Mouse (Mus musculus): ENCODE measurements around the gene Tril.

GRCm38 (mm10) chr6:53819761-53820485 is 707 bp downstream of the Tril start:
- TF ChIP-seq POLR2A (IDR thresholded peaks at IDR 0.05; ENCODE audit: borderline replicate concordance, low read depth, low read length) (no peak), CTCF (IDR thresholded peaks at IDR 0.05; ENCODE audit: low read depth, low read length) (no peak)
